16 mouse cellular contexts compared by ENCODE assay signal in the genomic region with DNA sequence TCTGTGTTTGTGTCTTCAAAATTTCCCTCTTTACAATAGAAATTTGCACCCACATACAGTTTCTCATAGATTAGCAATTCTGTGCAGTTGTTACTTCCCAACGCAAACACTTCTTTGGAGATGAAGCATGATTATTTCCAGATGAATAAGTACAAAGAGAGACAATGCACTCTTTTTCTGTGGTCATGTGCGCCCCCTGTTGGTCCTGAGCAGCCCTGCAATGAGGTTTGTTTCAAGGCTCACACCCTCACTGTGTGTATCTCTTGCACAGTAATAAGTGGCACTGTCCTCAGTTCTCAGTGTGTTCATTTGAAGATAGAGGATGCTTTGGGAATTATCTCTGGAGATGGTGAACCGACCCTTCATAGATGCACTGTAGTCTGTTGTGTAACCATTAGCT.
DNase-seq lines count a peak whose midpoint lies in the region; TF ChIP-seq lines count a peak whose summit lies in the region.
"Had no signal": no experiment of that assay in that cellular context is flagged by ENCODE, and none has a peak within 500 bp of the region (broad histone marks: within the 10 kb centered on the region; RNA-seq: fewer than 3 reads in every experiment).

No protein-coding gene starts in this region.

- H3K79me2 ChIP-seq in CH12.LX (replicated peaks; ENCODE audit: control insufficient read depth, extremely low read depth, insufficient read depth, poor library complexity, severe bottlenecking) = no peaks in the 10 kb centered on the region

- H3K27ac ChIP-seq in kidney, adult 2 months (ENCODE audit: insufficient read depth, low read depth, low read length) = no peak overlapping the region
- H3K27ac ChIP-seq in CH12.LX (ENCODE audit: insufficient read depth, low read depth) (no peak overlapping the region), ES-E14 (ENCODE audit: insufficient read depth, low read depth, low read length, poor library complexity, severe bottlenecking) (no peak overlapping the region)
- H3K27ac ChIP-seq: forebrain, embryonic 15.5 days; hindbrain, embryonic 13.5 days; liver, embryonic 13.5 days; macrophage; neural tube, embryonic 15.5 days had no signal

- WGBS in kidney, adult 2 months = 31% methylated on average over 3 of the region's 3 CpGs

- H3K9ac ChIP-seq in CH12.LX (ENCODE audit: insufficient read depth, low read depth) (no peak overlapping the region), ES-E14 (ENCODE audit: insufficient read depth, low read depth, low read length, poor library complexity, severe bottlenecking) (no peak overlapping the region)
- H3K9ac ChIP-seq: forebrain, embryonic 15.5 days; hindbrain, embryonic 13.5 days; liver, embryonic 13.5 days; neural tube, embryonic 15.5 days had no signal

- no peaks in the 10 kb centered on the region for H3K9me3 ChIP-seq in CH12.LX (replicated peaks; ENCODE audit: low read length)
- no peaks in the 10 kb centered on the region for H3K9me3 ChIP-seq in ES-E14 (ENCODE audit: control insufficient read depth, insufficient read depth, low read depth, low read length)
- H3K9me3 ChIP-seq: liver, embryonic 13.5 days had no signal

- TF ChIP-seq POLR2A in kidney, adult 2 months (IDR thresholded peaks at IDR 0.05; ENCODE audit: low read depth, low read length) = no peak
- TF ChIP-seq POLR2A in CH12.LX (IDR thresholded peaks at IDR 0.05; ENCODE audit: low read depth, low read length) = no peak

- H3K4me1 ChIP-seq in kidney, adult 2 months (ENCODE audit: control insufficient read depth, insufficient read depth, low read length) = no peaks in the 10 kb centered on the region
- H3K4me1 ChIP-seq in CH12.LX (ENCODE audit: control insufficient read depth in 1 of 2, insufficient read depth in 2 of 2) = no peaks in the 10 kb centered on the region
- no peaks in the 10 kb centered on the region for H3K4me1 ChIP-seq in ES-E14 (ENCODE audit: control insufficient read depth in 2 of 2, insufficient read depth in 2 of 2, low read length in 2 of 2, poor library complexity in 1 of 2)
- H3K4me1 ChIP-seq: forebrain, embryonic 15.5 days; hindbrain, embryonic 13.5 days; liver, embryonic 13.5 days; neural tube, embryonic 15.5 days had no signal

- no peaks in the 10 kb centered on the region for H3K27me3 ChIP-seq in kidney, adult 2 months (replicated peaks; ENCODE audit: control insufficient read depth, insufficient read depth, low read length)
- no peaks in the 10 kb centered on the region for H3K27me3 ChIP-seq in CH12.LX (replicated peaks)
- H3K27me3 ChIP-seq: forebrain, embryonic 15.5 days; hindbrain, embryonic 13.5 days; liver, embryonic 13.5 days; neural tube, embryonic 15.5 days had no signal

- peak; percentile 45 for DNase-seq in kidney, adult 2 months
- DNase-seq in kidney, postnatal 14 days = no peak
- DNase-seq in CH12.LX (ENCODE audit: extremely low read depth) (peak; percentile 11), ES-E14 (ENCODE audit: low read depth, low spot score) (peak; percentile 7)
- DNase-seq in kidney, postnatal 36 days = peak; percentile 19 to 68
- no peak for DNase-seq in gastrocnemius, adult 18-20 months (ENCODE audit: low spot score)
- DNase-seq in heart, adult 9 months (ENCODE audit: low spot score in 2 of 2) = no peak
- no peak for DNase-seq in ovary, adult 18-20 months (ENCODE audit: low spot score)
- DNase-seq: cerebellum, postnatal 25 days; gastrocnemius, postnatal 10 days; liver, embryonic 13.5 days had no signal

- H3K36me3 ChIP-seq in kidney, adult 2 months (ENCODE audit: control insufficient read depth, insufficient read depth, low read length) = no peaks in the 10 kb centered on the region
- no peaks in the 10 kb centered on the region for H3K36me3 ChIP-seq in CH12.LX (replicated peaks in 1 of 2; ENCODE audit: control insufficient read depth in 1 of 2, insufficient read depth in 1 of 2, low read length in 1 of 2)
- H3K36me3 ChIP-seq in ES-E14 (ENCODE audit: control insufficient read depth, insufficient read depth, low read length, poor library complexity, severe bottlenecking) = no peaks in the 10 kb centered on the region
- H3K36me3 ChIP-seq: forebrain, embryonic 15.5 days; G1E; hindbrain, embryonic 13.5 days; liver, embryonic 13.5 days; neural tube, embryonic 15.5 days had no signal

- peak; percentile 17 for TF ChIP-seq RAD21 in CH12.LX (IDR thresholded peaks at IDR 0.05; ENCODE audit: low read depth, low read length)

- no peak overlapping the region for H3K4me2 ChIP-seq in CH12.LX (ENCODE audit: insufficient read depth, low read depth, poor library complexity, severe bottlenecking)
- H3K4me2 ChIP-seq: forebrain, embryonic 15.5 days; hindbrain, embryonic 13.5 days; liver, embryonic 13.5 days; neural tube, embryonic 15.5 days had no signal

- in situ Hi-C loops in CH12.LX (cut with MboI; ENCODE audit: low pct_ligation_motif_present, low pct_unique_long_range_greater_than_20kb, low sequenced_read_pairs) (no loop called here), ES-E14 (cut with MboI; ENCODE audit: low sequenced_read_pairs in 2 of 2, unreplicated experiment in 2 of 2) (no loop called here)

- dilution Hi-C loops in CH12.LX (cut with MboI; ENCODE audit: extremely low pct_ligation_motif_present, extremely low pct_unique_long_range_greater_than_20kb, low sequenced_read_pairs) = no loop called here

- H3K4me3 ChIP-seq in kidney, adult 2 months (ENCODE audit: insufficient read depth, low read depth, low read length) = no peak overlapping the region
- H3K4me3 ChIP-seq in CH12.LX (replicated peaks in 1 of 3; ENCODE audit: low read depth in 2 of 3, low read length in 2 of 3, poor library complexity in 1 of 3) (no peak overlapping the region), ES-E14 (ENCODE audit: insufficient read depth in 1 of 2, low read depth in 1 of 2, low read length in 2 of 2, poor library complexity in 1 of 2, severe bottlenecking in 1 of 2) (no peak overlapping the region)
- H3K4me3 ChIP-seq: forebrain, embryonic 15.5 days; hindbrain, embryonic 13.5 days; liver, embryonic 13.5 days; neural tube, embryonic 15.5 days had no signal

- TF ChIP-seq EP300 in CH12.LX (IDR thresholded peaks at IDR 0.05; ENCODE audit: low read length) = no peak

- TF ChIP-seq CTCF in kidney, adult 2 months (conservative IDR thresholded peaks at IDR 0.05; ENCODE audit: insufficient read depth, insufficient read length, low read depth, low read length) = peak; percentile 64
- TF ChIP-seq CTCF in CH12.LX (conservative IDR thresholded peaks at IDR 0.05 in 1 of 2, IDR thresholded peaks at IDR 0.05 in 1 of 2; ENCODE audit: low read depth in 2 of 2, low read length in 2 of 2) = peak; percentile 42 to 54; a peak in 3 of 4 replicates

TF ChIP-seq in CH12.LX, 34 proteins besides CTCF, POLR2A, EP300 and RAD21:
- TF ChIP-seq USF1 (IDR thresholded peaks at IDR 0.05; ENCODE audit: low read depth, low read length) (no peak), ZNF384 (IDR thresholded peaks at IDR 0.05; ENCODE audit: low read depth, low read length) (no peak), JUN (IDR thresholded peaks at IDR 0.05; ENCODE audit: insufficient read depth, low read depth, low read length) (no peak), MYC (IDR thresholded peaks at IDR 0.05; ENCODE audit: low read depth, low read length) (no peak), TBP (conservative IDR thresholded peaks at IDR 0.05; ENCODE audit: low read depth, low read length) (no peak), UBTF (IDR thresholded peaks at IDR 0.05; ENCODE audit: low read depth, low read length) (no peak), HCFC1 (IDR thresholded peaks at IDR 0.05; ENCODE audit: low read depth, low read length) (no peak), CHD2 (IDR thresholded peaks at IDR 0.05; ENCODE audit: low read length) (no peak), NELFE (IDR thresholded peaks at IDR 0.05; ENCODE audit: low read depth, low read length) (no peak), ELF1 (IDR thresholded peaks at IDR 0.05; ENCODE audit: low read depth, low read length) (no peak), KAT2A (IDR thresholded peaks at IDR 0.05; ENCODE audit: insufficient replicate concordance, low read length) (no peak), E2F4 (IDR thresholded peaks at IDR 0.05; ENCODE audit: insufficient replicate concordance, low read depth, low read length) (no peak), JUND (conservative IDR thresholded peaks at IDR 0.05; ENCODE audit: low read depth, low read length) (no peak), SIN3A (IDR thresholded peaks at IDR 0.05; ENCODE audit: low read length) (no peak), TCF12 (IDR thresholded peaks at IDR 0.05; ENCODE audit: low read depth, low read length) (no peak), USF2 (conservative IDR thresholded peaks at IDR 0.05; ENCODE audit: low read depth, low read length) (no peak), POLR2AphosphoS2 (IDR thresholded peaks at IDR 0.05; ENCODE audit: low read depth, low read length) (no peak)

TF ChIP-seq in ES-E14, 5 proteins besides CTCF, POLR2A, EP300 and RAD21:
- TF ChIP-seq CHD2 (IDR thresholded peaks at IDR 0.05; ENCODE audit: low read depth, low read length) = no peak
- no peak for TF ChIP-seq ZNF384 (IDR thresholded peaks at IDR 0.05; ENCODE audit: low read depth, low read length)
- no peak for TF ChIP-seq MAFK (IDR thresholded peaks at IDR 0.05; ENCODE audit: insufficient read depth, low read depth, low read length)
- TF ChIP-seq HCFC1 (IDR thresholded peaks at IDR 0.05; ENCODE audit: borderline replicate concordance, insufficient read depth, low read length) = no peak
- no peak for TF ChIP-seq ZC3H11A (IDR thresholded peaks at IDR 0.05; ENCODE audit: borderline replicate concordance, low read depth, low read length)
TF ChIP-seq in ES-E14: peak in this region for 0.

Comparison
In these comparisons a context has a peak if more than half of its experiments do, and no peak if none do; other contexts are left out.
1. DNase-seq: peak in kidney, adult 2 months (single experiment), CH12.LX (single experiment), ES-E14 (single experiment) and kidney, postnatal 36 days (2 of 2); none in kidney, postnatal 14 days (single experiment), gastrocnemius, adult 18-20 months (single experiment), heart, adult 9 months (0 of 2) and ovary, adult 18-20 months (single experiment).